Mouse (Mus musculus) monocyte, adult 5-6 weeks (primary cell): ENCODE results near the gene Resf1. TPM values are rescaled to one million over a fixed set of nuclear protein-coding genes. Genes with fewer than 3 reads are reported as not detected.
"Not testable (repeated sequence)": the region's sequence is repeated elsewhere in the genome, so short reads cannot be mapped to it uniquely, and the experiment has no call there.

Experiments
- ATAC-seq: fragments of 153-309, 156-312 bp; replicated peaks from 2 replicates; pipeline ENCODE4 v1.8.0; 2017; ENCODE audit warnings: mild to moderate bottlenecking; ENCODE audit not compliant: low TSS enrichment, insufficient number of reproducible peaks, severe bottlenecking, poor library complexity, low FRiP score
- total RNA-seq: library from RNA; stranded (forward); fragments of 200-1000, 200-491, 200-594 nt; gene quantifications from 3 replicates; pipeline ENCODE4 v1.2.3, GENCODE M21; 2017

Gene Resf1
- 136 to 145 TPM (median 140 TPM) in 3 replicates for total RNA-seq

- ATAC-seq, result peak; percentile 87
Observed at GRCm38 (mm10) chr6:149308956-149309932, at the start of gene Resf1. Resf1 (plus strand) TSS chr6:149309414.

GRCm38 (mm10) chr6:149260801-149261239 lies 48.4 kb upstream of the Resf1 start:
- peak; percentile 68 for ATAC-seq

- no peak for ATAC-seq
Observed at GRCm38 (mm10) chr6:149267951-149268350, 41.3 kb upstream of the Resf1 start.

- ATAC-seq, result no peak
Observed at GRCm38 (mm10) chr6:149278248-149278731, 30.9 kb upstream of the Resf1 start.

- no peak for ATAC-seq
Observed at GRCm38 (mm10) chr6:149278866-149279265, 30.3 kb upstream of the Resf1 start.

- ATAC-seq, result no peak
Observed at GRCm38 (mm10) chr6:149280511-149280910, 28.7 kb upstream of the Resf1 start.

GRCm38 (mm10) chr6:149288190-149288589 lies 21.0 kb upstream of the Resf1 start:
- not testable (repeated sequence) for ATAC-seq

GRCm38 (mm10) chr6:149303231-149303630 lies 6.0 kb upstream of the Resf1 start:
- not testable (repeated sequence) for ATAC-seq

DNA sequence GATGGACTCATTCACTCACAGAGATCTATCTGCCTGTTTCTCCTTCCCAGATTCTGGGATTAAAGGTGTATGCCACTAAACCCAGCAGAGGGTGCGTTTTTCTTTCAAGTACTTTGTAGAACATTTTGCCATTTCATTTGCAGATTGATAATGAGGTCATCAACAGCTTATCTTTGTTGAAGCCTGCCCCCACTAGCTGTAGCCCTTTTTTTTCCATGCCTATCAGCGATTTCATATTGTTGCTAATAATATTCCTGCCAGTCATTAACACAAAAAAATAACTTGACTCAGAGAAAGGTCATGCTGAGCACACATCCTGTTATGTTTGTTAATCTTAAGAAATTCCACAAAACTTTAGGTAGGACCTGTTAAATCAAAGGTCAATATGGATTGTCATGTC lies 2.1 kb upstream of the Resf1 start:
- ATAC-seq, result no peak

DNA sequence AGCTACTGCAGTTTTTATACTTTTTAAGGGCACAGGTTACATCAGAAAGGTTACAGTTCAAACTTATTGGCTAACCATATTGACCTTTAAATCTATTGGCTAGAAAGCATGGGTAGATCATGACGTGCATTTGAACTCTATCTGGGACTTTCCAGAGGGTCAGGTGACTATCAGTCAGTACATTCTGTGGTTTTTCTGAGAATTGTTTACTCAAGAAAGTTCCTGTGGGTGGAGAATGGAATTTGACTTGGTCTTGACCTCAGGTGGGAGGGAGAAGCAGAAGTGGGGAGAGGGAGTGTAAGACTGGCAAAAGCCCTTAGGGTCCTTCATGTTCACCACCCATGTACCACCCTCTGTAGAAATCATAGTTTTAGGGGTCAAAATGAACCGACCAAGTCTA lies 1.4 kb upstream of the Resf1 start:
- no peak for ATAC-seq

DNA sequence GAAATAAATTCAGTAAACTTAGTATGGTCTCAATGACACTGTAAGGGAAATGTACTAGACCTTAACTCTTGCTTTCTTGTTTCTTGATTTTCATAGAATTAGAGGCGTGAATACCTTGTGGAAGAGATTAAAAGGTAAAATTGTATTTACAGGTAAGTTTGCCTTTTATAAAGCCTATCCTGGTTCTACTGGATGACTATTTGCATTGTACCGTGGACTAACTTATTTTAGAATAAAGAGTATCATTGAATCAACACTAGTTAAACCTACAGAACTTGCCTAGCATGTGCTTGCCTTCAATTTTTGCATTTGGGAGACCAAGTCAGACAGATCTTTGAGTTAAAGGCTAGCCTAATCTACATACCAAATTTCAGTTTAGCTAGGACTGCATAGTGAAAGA lies 1.0 kb downstream of the Resf1 start:
- no peak for ATAC-seq

DNA sequence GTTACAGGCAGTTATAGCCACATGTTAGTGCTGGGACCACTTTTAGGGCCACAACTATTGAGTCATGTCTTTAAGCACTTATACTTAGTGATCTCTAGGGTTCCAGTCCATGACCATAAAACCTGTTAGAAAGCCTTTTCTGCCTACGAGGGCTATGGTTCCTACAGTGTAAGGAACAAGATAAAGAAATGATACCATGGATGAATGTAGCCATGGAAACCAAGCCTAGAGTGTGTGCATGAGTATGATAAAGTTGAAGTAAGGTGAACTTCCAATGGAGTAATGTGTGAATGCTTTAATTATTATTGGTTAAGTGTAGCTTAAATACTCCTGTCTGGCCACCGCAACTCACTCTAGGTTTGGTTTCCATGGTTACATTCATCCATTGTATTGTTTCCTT lies 1.8 kb downstream of the Resf1 start:
- no peak for ATAC-seq

GRCm38 (mm10) chr6:149311778-149312177 lies 2.6 kb downstream of the Resf1 start:
- ATAC-seq, result no peak

DNA sequence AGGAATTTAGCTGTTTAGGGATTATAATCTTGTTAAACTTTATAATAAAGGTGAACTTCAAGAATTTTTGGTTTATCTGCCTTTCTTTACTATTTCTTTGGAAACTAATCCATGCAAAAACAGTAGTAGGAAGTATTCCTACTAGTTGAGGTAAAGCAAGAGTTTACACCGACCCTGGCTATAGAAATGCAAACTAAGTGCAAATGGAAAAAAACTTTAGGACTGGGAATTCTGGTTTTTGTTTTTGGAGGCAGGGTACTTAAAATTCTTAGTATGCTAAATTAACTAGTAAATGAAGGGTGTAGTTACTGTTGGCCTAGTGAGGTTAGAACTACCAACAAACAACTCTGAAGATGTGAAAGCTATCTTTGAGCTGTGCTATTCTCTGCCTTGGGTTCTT lies 3.0 kb downstream of the Resf1 start:
- ATAC-seq, result no peak

DNA sequence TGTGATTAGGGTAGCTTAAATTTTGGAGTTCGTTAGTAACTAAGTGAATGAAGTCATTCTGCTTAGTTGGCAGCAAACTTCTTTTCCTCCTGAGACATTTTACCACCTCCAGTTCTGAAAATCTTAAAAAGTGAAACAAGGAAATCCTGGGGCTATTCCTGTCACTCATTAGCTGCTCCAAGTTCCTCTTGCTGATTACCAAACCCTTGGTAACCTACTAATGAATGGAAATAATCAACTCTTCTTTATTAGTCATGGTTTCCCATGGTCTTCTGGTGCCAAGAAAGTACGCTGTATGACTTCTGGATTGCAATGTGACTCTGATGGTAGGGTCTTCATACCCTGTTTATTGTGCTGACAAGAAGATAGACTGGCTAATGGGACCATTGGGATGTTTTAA lies 5.7 kb downstream of the Resf1 start:
- peak; percentile 41; the same call in 1 of the 2 replicates for ATAC-seq

DNA sequence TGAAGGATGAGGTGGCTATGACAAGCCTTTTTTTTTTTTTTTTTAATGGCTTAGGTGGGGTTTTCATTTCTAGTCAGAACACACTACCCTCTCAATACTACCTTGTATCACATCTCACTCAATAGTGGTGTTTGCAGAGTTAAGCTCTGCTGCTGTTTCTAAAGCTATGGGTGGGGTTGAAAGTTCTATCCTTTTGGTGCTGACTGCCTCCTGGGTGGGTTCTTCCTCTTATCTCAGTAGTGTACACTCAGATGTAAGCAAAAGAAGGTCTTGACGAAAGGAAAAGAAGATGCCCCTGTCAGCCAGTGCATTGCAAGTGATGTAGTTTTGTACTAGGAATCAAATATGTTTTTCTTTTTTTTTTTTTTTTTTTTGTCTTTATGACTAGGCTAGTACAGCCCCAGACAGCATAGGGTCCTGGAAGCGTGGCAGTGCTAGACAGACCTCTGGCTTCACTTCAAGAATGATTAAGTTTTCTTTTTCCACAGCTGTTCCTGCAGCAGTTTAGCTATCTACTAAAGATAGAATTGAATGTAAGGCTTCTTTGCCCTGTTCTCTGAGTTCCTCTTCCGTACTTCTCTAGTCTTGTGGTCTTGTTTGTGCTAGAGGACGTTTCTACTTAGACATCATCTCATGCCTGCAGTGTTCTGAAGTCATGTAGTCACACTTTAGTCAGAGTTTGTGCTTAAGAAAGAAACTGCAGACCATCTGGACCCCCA lies 14.5 kb downstream of the Resf1 start:
- ATAC-seq, result 0 out of 2 replicates have a peak, but pooled peaks have one; percentile 40

- no peak for ATAC-seq
Observed at GRCm38 (mm10) chr6:149324242-149324633, 15.0 kb downstream of the Resf1 start.

- no peak for ATAC-seq
Observed at GRCm38 (mm10) chr6:149329071-149329470, 19.9 kb downstream of the Resf1 start.

GRCm38 (mm10) chr6:149330332-149330731 lies 21.1 kb downstream of the Resf1 start:
- no peak for ATAC-seq
